Comparison of ENCODE assay signal across 29 mouse cellular contexts in genomic region chr7:30610043-30610442, GRCm38 (mm10). TPM values are rescaled to one million over a fixed set of nuclear protein-coding genes. Genes with fewer than 3 reads are reported as not detected.
DNase-seq lines count a peak whose midpoint lies in the region; ATAC-seq lines count a peak whose summit lies in the region.
"Had no signal": no experiment of that assay in that cellular context is flagged by ENCODE, and none has a peak within 500 bp of the region (broad histone marks: within the 10 kb centered on the region; RNA-seq: fewer than 3 reads in every experiment).

No protein-coding gene starts in this region.

- DNase-seq in heart, adult 18-20 months, result peak; percentile 52 to 77
- peak; percentile 63 for DNase-seq in heart, postnatal 4 days
- DNase-seq in cerebellum, adult 9-11 months, result no peak
- DNase-seq in layer of hippocampus, adult 11-12 months (ENCODE audit: low spot score), result no peak
- DNase-seq: adrenal gland, postnatal 14 days; cerebellum, adult 11-12 months; forebrain, postnatal 0 days; gastrocnemius, adult 2 months; kidney, adult 11 months; left cerebral cortex, postnatal 4 days; liver; lung, adult 18-20 months; lung, postnatal 14 days; retina, postnatal 1 day; thymus, adult 18-20 months had no signal

- H3K9ac ChIP-seq in heart, embryonic 11.5 days (ENCODE audit: low read depth, low read length), result no peak overlapping the region
- no peak overlapping the region for H3K9ac ChIP-seq in heart, embryonic 13.5 days
- no peak overlapping the region for H3K9ac ChIP-seq in stomach, embryonic 16.5 days (ENCODE audit: low read length)
- H3K9ac ChIP-seq: forebrain, postnatal 0 days; hindbrain, embryonic 14.5 days had no signal

- H3K9me3 ChIP-seq in heart, embryonic 11.5 days (replicated peaks; ENCODE audit: control insufficient read depth, low read length), result no peaks in the 10 kb centered on the region
- no peaks in the 10 kb centered on the region for H3K9me3 ChIP-seq in heart, embryonic 13.5 days
- H3K9me3 ChIP-seq in stomach, embryonic 16.5 days (replicated peaks; ENCODE audit: control insufficient read depth, low read length), result no peaks in the 10 kb centered on the region
- H3K9me3 ChIP-seq: forebrain, embryonic 10.5 days; megakaryocyte, embryonic 14.5 days had no signal

- no peak for ATAC-seq in heart, embryonic 11.5 days (replicated peaks; ENCODE audit: insufficient number of reproducible peaks, low FRiP score, low TSS enrichment)
- peak; percentile 45; the same call in 1 of the 2 replicates for ATAC-seq in heart, embryonic 13.5 days (ENCODE audit: extremely low read depth, insufficient number of reproducible peaks, low FRiP score, low TSS enrichment)
- peak; percentile 32 for ATAC-seq in stomach, embryonic 16.5 days (ENCODE audit: insufficient read depth, low FRiP score)
- no peak for ATAC-seq in megakaryocyte, adult 5-6 weeks (ENCODE audit: poor library complexity, severe bottlenecking)
- ATAC-seq: CD4-positive, CD25-positive, alpha-beta regulatory T cell, adult 4 months; forebrain, postnatal 0 days; midbrain, embryonic 16.5 days had no signal

- no peak overlapping the region for H3K4me3 ChIP-seq in heart, embryonic 11.5 days (ENCODE audit: low read depth, low read length)
- H3K4me3 ChIP-seq in heart, embryonic 13.5 days, result no peak overlapping the region
- H3K4me3 ChIP-seq in stomach, embryonic 16.5 days (replicated peaks; ENCODE audit: low read length), result no peak overlapping the region
- H3K4me3 ChIP-seq: forebrain, embryonic 10.5 days; gastrocnemius, adult 2 months; left cerebral cortex, adult 2 months; megakaryocyte, embryonic 14.5 days had no signal

- H3K36me3 ChIP-seq in heart, embryonic 11.5 days (ENCODE audit: control insufficient read depth, insufficient read depth, low read length), result no peaks in the 10 kb centered on the region
- peaks cover 1% of the 10 kb centered on the region; the same call in 1 of the 2 replicates for H3K36me3 ChIP-seq in heart, embryonic 13.5 days
- H3K36me3 ChIP-seq in stomach, embryonic 16.5 days (ENCODE audit: control insufficient read depth, insufficient read depth, low read length), result no peaks in the 10 kb centered on the region

- WGBS in heart, embryonic 11.5 days (ENCODE audit: insufficient replicate concordance), result 29% methylated on average over 7 of the region's 7 CpGs
- 27% methylated on average over 7 of the region's 7 CpGs for WGBS in heart, embryonic 13.5 days
- 52% methylated on average over 7 of the region's 7 CpGs for WGBS in stomach, embryonic 16.5 days

- H3K4me2 ChIP-seq in heart, embryonic 11.5 days, result no peak overlapping the region
- no peak overlapping the region for H3K4me2 ChIP-seq in heart, embryonic 13.5 days
- H3K4me2 ChIP-seq in stomach, embryonic 16.5 days (ENCODE audit: low read depth, low read length), result no peak overlapping the region
- H3K4me2 ChIP-seq: hindbrain, embryonic 14.5 days had no signal

- H3K27me3 ChIP-seq in heart, embryonic 11.5 days (ENCODE audit: control insufficient read depth, insufficient read depth, low read length), result 0 out of 2 replicates have a peak, but pooled peaks cover 3% of the 10 kb centered on the region
- 0 out of 2 replicates have a peak, but pooled peaks cover 3% of the 10 kb centered on the region for H3K27me3 ChIP-seq in heart, embryonic 13.5 days (replicated peaks)
- H3K27me3 ChIP-seq in stomach, embryonic 16.5 days (ENCODE audit: control insufficient read depth, insufficient read depth, low read length), result no peaks in the 10 kb centered on the region

- H3K4me1 ChIP-seq in heart, embryonic 11.5 days (ENCODE audit: control insufficient read depth, insufficient read depth, low read length), result peaks cover 6% of the 10 kb centered on the region; the same call in 1 of the 2 replicates
- peaks cover 14% of the 10 kb centered on the region for H3K4me1 ChIP-seq in heart, embryonic 13.5 days
- H3K4me1 ChIP-seq in stomach, embryonic 16.5 days (ENCODE audit: control insufficient read depth, insufficient read depth, low read length), result no peaks in the 10 kb centered on the region

- no peak overlapping the region for H3K27ac ChIP-seq in heart, embryonic 11.5 days (ENCODE audit: low read depth, low read length)
- H3K27ac ChIP-seq in heart, embryonic 13.5 days (replicated peaks), result peak overlapping the region; percentile 13; the same call in 1 of the 2 replicates
- no peak overlapping the region; the same call in 1 of the 2 replicates for H3K27ac ChIP-seq in stomach, embryonic 16.5 days (ENCODE audit: low read length)
- H3K27ac ChIP-seq: forebrain, embryonic 10.5 days; gastrocnemius, adult 2 months; hindbrain, embryonic 14.5 days; kidney, postnatal 0 days; left cerebral cortex, adult 2 months had no signal

RNA-seq across cellular contexts. Expression of gene Upk1a, which starts 2.6 kb away (rescaled TPM):
- total RNA-seq in heart, adult 18-20 months (2021), result under 1 TPM in 1 of 2 experiments, not detected in 1; 0.26 TPM
- 0.31 and 0.47 TPM in 2 replicates for polyA plus RNA-seq in heart, embryonic 11.5 days (2014; fragmentation: Nextera tagmentation; extraction: Ambion mirVana)
- 0.33 and 0.37 TPM in 2 replicates for polyA plus RNA-seq in heart, embryonic 13.5 days (2015; fragmentation: Nextera tagmentation; extraction: Ambion mirVana)
- under 1 TPM; 0.62 to 0.86 TPM for total RNA-seq in heart, postnatal 4 days (2021)
- 4.7 and 9.5 TPM in 2 replicates for polyA plus RNA-seq in stomach, embryonic 16.5 days (2015; fragmentation: Nextera tagmentation; extraction: Ambion mirVana)
- total RNA-seq in megakaryocyte, adult 5-6 weeks (2015), result 0.60 TPM in 1 of 2 replicates, not detected in the other
- not detected in 2 replicates for total RNA-seq in megakaryocyte, adult 5-6 weeks (2017)

RNA-seq across cellular contexts. Expression of gene Zbtb32, which starts 11.3 kb away (rescaled TPM):
- under 1 TPM in 1 of 2 experiments, not detected in 1; 0.21 TPM for total RNA-seq in heart, adult 18-20 months (2021)
- 0.14 TPM in 1 of 2 replicates, not detected in the other for polyA plus RNA-seq in heart, embryonic 11.5 days (2014; fragmentation: Nextera tagmentation; extraction: Ambion mirVana)
- polyA plus RNA-seq in heart, embryonic 13.5 days (2015; fragmentation: Nextera tagmentation; extraction: Ambion mirVana), result 0.13 and 0.19 TPM in 2 replicates
- not detected for total RNA-seq in heart, postnatal 4 days (2021)
- 1.3 and 1.4 TPM in 2 replicates for polyA plus RNA-seq in stomach, embryonic 16.5 days (2015; fragmentation: Nextera tagmentation; extraction: Ambion mirVana)
- 0.78 TPM in 1 of 2 replicates, not detected in the other for total RNA-seq in megakaryocyte, adult 5-6 weeks (2015)
- 2.0 and 2.9 TPM in 2 replicates for total RNA-seq in megakaryocyte, adult 5-6 weeks (2017)
- total RNA-seq: forebrain, postnatal 0 days; layer of hippocampus, adult 18-20 months; left cerebral cortex, adult 2 months; left cerebral cortex, postnatal 4 days had no signal

RNA-seq across cellular contexts. Expression of gene Cox6b1, which starts 15.9 kb away (rescaled TPM):
- 1,000 to 10,000 TPM; 4,470 to 4,611 TPM for total RNA-seq in heart, adult 18-20 months (2021)
- polyA plus RNA-seq in heart, embryonic 11.5 days (2014; fragmentation: Nextera tagmentation; extraction: Ambion mirVana), result 1,669 and 1,746 TPM in 2 replicates
- 1,963 and 2,109 TPM in 2 replicates for polyA plus RNA-seq in heart, embryonic 13.5 days (2015; fragmentation: Nextera tagmentation; extraction: Ambion mirVana)
- total RNA-seq in heart, postnatal 4 days (2021), result 1,000 to 10,000 TPM; 2,883 to 3,014 TPM
- 1,000 and 1,051 TPM in 2 replicates for polyA plus RNA-seq in stomach, embryonic 16.5 days (2015; fragmentation: Nextera tagmentation; extraction: Ambion mirVana)
- 305 and 323 TPM in 2 replicates for total RNA-seq in megakaryocyte, adult 5-6 weeks (2015)
- total RNA-seq in megakaryocyte, adult 5-6 weeks (2017), result 441 and 447 TPM in 2 replicates

RNA-seq across cellular contexts. Expression of gene Kmt2b, which starts 21.5 kb away (rescaled TPM):
- 10 to 100 TPM; 13.6 to 18.3 TPM for total RNA-seq in heart, adult 18-20 months (2021)
- 7.1 and 8.1 TPM in 2 replicates for polyA plus RNA-seq in heart, embryonic 11.5 days (2014; fragmentation: Nextera tagmentation; extraction: Ambion mirVana)
- 4.4 and 5.7 TPM in 2 replicates for polyA plus RNA-seq in heart, embryonic 13.5 days (2015; fragmentation: Nextera tagmentation; extraction: Ambion mirVana)
- total RNA-seq in heart, postnatal 4 days (2021), result 10 to 100 TPM; 29.5 to 35.8 TPM
- 6.5 and 7.9 TPM in 2 replicates for polyA plus RNA-seq in stomach, embryonic 16.5 days (2015; fragmentation: Nextera tagmentation; extraction: Ambion mirVana)
- 60.9 and 78.2 TPM in 2 replicates for total RNA-seq in megakaryocyte, adult 5-6 weeks (2015)
- total RNA-seq in megakaryocyte, adult 5-6 weeks (2017), result 8.0 and 24.3 TPM in 2 replicates

RNA-seq across cellular contexts. Expression of gene Etv2, which starts 25.6 kb away (rescaled TPM):
- not detected for total RNA-seq in heart, adult 18-20 months (2021)
- polyA plus RNA-seq in heart, embryonic 11.5 days (2014; fragmentation: Nextera tagmentation; extraction: Ambion mirVana), result 2.6 and 3.6 TPM in 2 replicates
- polyA plus RNA-seq in heart, embryonic 13.5 days (2015; fragmentation: Nextera tagmentation; extraction: Ambion mirVana), result 0.33 and 0.37 TPM in 2 replicates
- not detected for total RNA-seq in heart, postnatal 4 days (2021)
- 0.13 TPM in 1 of 2 replicates, not detected in the other for polyA plus RNA-seq in stomach, embryonic 16.5 days (2015; fragmentation: Nextera tagmentation; extraction: Ambion mirVana)
- not detected in 2 replicates for total RNA-seq in megakaryocyte, adult 5-6 weeks (2015)
- 0.59 TPM in 1 of 2 replicates, not detected in the other for total RNA-seq in megakaryocyte, adult 5-6 weeks (2017)
- total RNA-seq: adrenal gland, postnatal 14 days; forebrain, postnatal 0 days; gastrocnemius, adult 2 months; layer of hippocampus, adult 18-20 months; left cerebral cortex, adult 2 months; left cerebral cortex, postnatal 4 days had no signal
- polyA plus RNA-seq: brain, embryonic 14.5 days; CD4-positive, CD25-positive, alpha-beta regulatory T cell, adult 4 months; forebrain, embryonic 10.5 days; forebrain, postnatal 0 days; gonadal fat pad, adult 2 months; kidney, postnatal 0 days; midbrain, embryonic 16.5 days had no signal

Comparison
In these comparisons a context has a peak if more than half of its experiments do, and no peak if none do; other contexts are left out.
1. ATAC-seq: peak in heart, embryonic 13.5 days (single experiment) and stomach, embryonic 16.5 days (single experiment); none in heart, embryonic 11.5 days (single experiment) and megakaryocyte, adult 5-6 weeks (single experiment).
2. DNase-seq: peak in heart, adult 18-20 months (2 of 2) and heart, postnatal 4 days (single experiment); none in cerebellum, adult 9-11 months (single experiment) and layer of hippocampus, adult 11-12 months (single experiment).
3. RNA of gene Cox6b1, which starts 15.9 kb away (total RNA-seq): 4,470 to 4,611 TPM in heart, adult 18-20 months and 2,883 to 3,014 TPM in heart, postnatal 4 days; 305 to 447 TPM in megakaryocyte, adult 5-6 weeks; every median in the first group is over 4 times any median in the second.